Mouse (Mus musculus) left cerebral cortex, adult 2 months (tissue): ENCODE measurements around the gene 1700028P14Rik. TPM values are rescaled to one million over a fixed set of nuclear protein-coding genes. Genes with fewer than 3 reads are reported as not detected.

Experiments used
- DNase-seq, 2 experiments: peaks; one replicate each; pipeline ENCODE4 v3.0.0; 2021 to 2022; ENCODE audit warnings: low spot score in 2 of 2, mixed read lengths in 1 of 2; ENCODE audit errors: extremely low spot score in 1 of 2
- H3K27ac ChIP-seq: fragments of 200-600 bp; 2 replicates; pipeline ENCODE4 v1.8.1; 2022
- H3K4me3 ChIP-seq: fragments of 200-600 bp; 2 replicates; pipeline ENCODE4 v1.8.1; 2022
- CTCF ChIP-seq: fragments of 200-600 bp; IDR thresholded peaks from 2 replicates; pipeline ENCODE4 v1.8.1; 2022; ENCODE audit warnings: antibody characterized with exemption, mild to moderate bottlenecking, moderate library complexity
- intact Hi-C: fragments of 180-260 bp; cut with DNase I; formaldehyde crosslinking; loops from one replicate; pipeline ENCODE4 v1.15.1; 2025
- total RNA-seq, 2 experiments: library from RNA; stranded (reverse); gene quantifications; 2 replicates each; pipeline ENCODE4 v1.2.3; 2021

The 1700028P14Rik gene
- total RNA-seq, 2 experiments from 2014 or later = 1.4 to 1.9 TPM

DNA sequence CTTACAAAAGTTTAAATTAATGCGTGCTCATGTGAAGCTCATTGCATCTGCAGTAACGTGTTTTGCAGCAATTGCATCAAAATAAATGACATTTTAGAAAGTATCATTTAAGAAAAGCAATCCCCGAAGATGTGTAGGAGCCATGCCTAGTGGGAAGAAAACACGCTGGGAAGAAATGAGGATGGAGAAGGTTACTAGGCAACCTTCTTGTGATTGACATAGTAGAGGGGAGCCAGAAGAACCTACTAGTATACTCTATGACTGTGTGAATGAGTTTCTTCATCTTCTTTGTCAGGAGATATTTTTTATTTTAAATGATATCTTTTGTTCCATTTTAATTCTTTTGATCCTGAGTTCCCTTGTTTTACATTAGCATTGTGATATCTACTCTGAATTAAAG is 5.7 kb upstream of the 1700028P14Rik start:
- no peak overlapping the region for H3K27ac ChIP-seq
- no peak overlapping the region for H3K4me3 ChIP-seq
- TF ChIP-seq CTCF = no peak
- intact Hi-C loops = no loop called here
- no peak for DNase-seq

- intact Hi-C loops = no loop called here
- H3K27ac ChIP-seq = no peak overlapping the region
- no peak overlapping the region for H3K4me3 ChIP-seq
- no peak for TF ChIP-seq CTCF
- no peak for DNase-seq
Observed at GRCm38 (mm10) chr19:23657261-23657932, 4.8 kb upstream of the 1700028P14Rik start.

DNA sequence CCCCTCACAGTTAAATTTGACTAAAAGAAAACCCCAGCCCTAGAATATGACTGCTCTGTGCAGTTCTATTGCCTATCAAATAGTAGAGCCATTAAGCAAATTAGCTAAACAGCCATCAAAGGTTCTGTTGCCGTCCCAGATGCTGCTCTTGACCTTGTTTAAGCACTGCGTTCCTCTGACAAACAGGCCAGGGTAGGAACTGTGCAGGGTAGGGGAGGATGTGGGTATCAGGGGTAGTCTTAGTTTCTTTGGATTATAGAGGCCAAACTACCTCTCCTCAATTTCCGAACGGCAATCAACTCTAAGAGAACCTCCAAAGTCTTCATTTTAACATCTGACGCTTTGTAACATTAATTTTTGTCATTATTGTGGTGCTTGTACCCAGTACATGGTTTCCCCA is 542 bp upstream of the 1700028P14Rik start:
- intact Hi-C loops = no loop called here
- no peak for TF ChIP-seq CTCF
- no peak for DNase-seq
- Histone ChIP-seq H3K4me3 (no peak overlapping the region), H3K27ac (no peak overlapping the region)

DNA sequence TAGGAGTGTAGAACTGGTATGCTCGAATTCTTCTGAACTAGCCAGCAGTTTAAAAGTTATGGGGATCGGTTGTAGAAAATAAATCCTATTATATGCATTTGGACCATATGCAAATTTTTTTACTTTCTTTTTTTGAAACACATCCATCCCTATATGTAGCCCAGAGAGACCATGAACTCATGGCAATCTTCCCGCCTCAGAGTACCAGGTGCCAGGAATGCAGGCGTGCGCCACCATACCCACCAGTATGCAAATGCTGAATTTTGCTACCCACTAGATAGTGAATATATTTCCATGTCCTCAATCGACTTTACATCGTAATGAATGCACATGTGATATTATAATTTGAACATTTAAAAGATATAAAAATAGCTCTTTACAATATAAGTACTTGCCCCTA is 5.3 kb downstream of the 1700028P14Rik start:
- no peak for DNase-seq
- Histone ChIP-seq H3K4me3 (no peak overlapping the region), H3K27ac (no peak overlapping the region)
- intact Hi-C loops = loop anchor here (5.0 kb wide), 1 partner anchor 40 kb away; no protein-coding TSS in a partner anchor
- TF ChIP-seq CTCF = no peak

DNA sequence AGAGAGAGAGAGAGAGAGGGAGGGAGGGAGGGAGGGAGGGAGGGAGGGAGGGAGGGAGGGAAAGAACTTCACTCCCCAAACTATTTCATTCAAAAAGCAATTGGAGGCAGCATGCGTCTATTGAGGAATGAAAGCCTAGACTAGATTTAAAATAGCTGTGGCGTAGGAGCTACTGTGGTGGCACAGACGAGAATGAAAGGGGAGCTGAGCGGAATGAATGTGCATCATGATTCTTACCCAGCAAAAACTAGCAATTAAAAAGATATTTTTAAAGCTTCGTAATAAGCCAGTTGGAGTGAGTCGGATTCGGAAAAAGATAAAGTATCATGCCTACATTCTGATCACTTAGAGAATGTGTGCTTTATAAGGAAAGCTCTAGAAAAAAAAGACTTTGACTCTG is 7.3 kb downstream of the 1700028P14Rik start:
- no peak for TF ChIP-seq CTCF
- intact Hi-C loops = loop anchor here (5.0 kb wide), 1 partner anchor 38 kb away; no protein-coding TSS in a partner anchor
- H3K27ac ChIP-seq = peak overlapping the region; percentile 71
- no peak overlapping the region for H3K4me3 ChIP-seq
- peak in 1 of 2 experiments; percentile 29 for DNase-seq

- no peak for TF ChIP-seq CTCF
- Histone ChIP-seq H3K4me3 (no peak overlapping the region), H3K27ac (no peak overlapping the region)
- intact Hi-C loops = no loop called here
- DNase-seq = no peak
Observed at GRCm38 (mm10) chr19:23643819-23644218, 8.8 kb downstream of the 1700028P14Rik start.

DNA sequence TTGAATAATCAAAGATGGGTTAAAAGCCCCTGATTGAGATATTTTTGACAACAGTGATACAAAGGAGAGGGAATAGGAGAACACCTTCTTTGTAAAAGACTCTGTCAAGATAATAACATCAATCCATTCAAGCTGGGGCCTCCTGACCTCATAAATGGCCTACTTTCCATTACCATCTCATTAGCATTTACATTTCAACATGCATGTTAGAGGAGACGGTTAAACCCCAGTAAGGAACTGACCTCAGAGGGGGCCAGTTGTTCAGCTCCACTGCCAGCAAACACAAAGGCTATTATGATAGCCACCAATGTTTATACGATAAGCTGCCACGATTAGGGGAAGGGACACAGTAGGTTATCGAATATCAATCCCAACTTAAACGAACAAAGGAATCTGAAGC is 15.8 kb downstream of the 1700028P14Rik start:
- DNase-seq = no peak
- no peak overlapping the region for H3K27ac ChIP-seq
- TF ChIP-seq CTCF = no peak
- intact Hi-C loops = no loop called here
- no peak overlapping the region for H3K4me3 ChIP-seq

- H3K4me3 ChIP-seq = no peak overlapping the region
- no peak for DNase-seq
- intact Hi-C loops = no loop called here
- no peak for TF ChIP-seq CTCF
- no peak overlapping the region for H3K27ac ChIP-seq
Observed at GRCm38 (mm10) chr19:23631611-23632492, 20.8 kb downstream of the 1700028P14Rik start.

- intact Hi-C loops = no loop called here
- no peak for DNase-seq
- Histone ChIP-seq H3K4me3 (no peak overlapping the region), H3K27ac (no peak overlapping the region)
- TF ChIP-seq CTCF = no peak
Observed at GRCm38 (mm10) chr19:23614268-23614667, 38.3 kb downstream of the 1700028P14Rik start.

GRCm38 (mm10) chr19:23609724-23610123 is 42.9 kb downstream of the 1700028P14Rik start:
- TF ChIP-seq CTCF = no peak
- DNase-seq = no peak
- no peak overlapping the region for H3K4me3 ChIP-seq
- intact Hi-C loops = loop anchor here (5.0 kb wide), 2 partner anchors 38 to 47 kb away; no protein-coding TSS in a partner anchor
- H3K27ac ChIP-seq = peak overlapping the region; percentile 40; the same call in 1 of the 2 replicates

- Histone ChIP-seq H3K27ac (0 out of 2 replicates have a peak overlapping the region, but pooled peaks have one; percentile 38), H3K4me3 (no peak overlapping the region)
- no peak for TF ChIP-seq CTCF
- DNase-seq = no peak
- intact Hi-C loops = loop anchor here (5.0 kb wide), 2 partner anchors 39 to 46 kb away; no protein-coding TSS in a partner anchor
Observed at GRCm38 (mm10) chr19:23607951-23608350, 44.7 kb downstream of the 1700028P14Rik start.

GRCm38 (mm10) chr19:23594950-23595349 is 57.7 kb downstream of the 1700028P14Rik start:
- H3K27ac ChIP-seq = no peak overlapping the region
- intact Hi-C loops = no loop called here
- no peak for TF ChIP-seq CTCF
- no peak for DNase-seq
- H3K4me3 ChIP-seq = no peak overlapping the region
